Mouse (Mus musculus) kidney, adult 2 months (tissue): ENCODE measurements around the gene Fam124b. TPM values are rescaled to one million over a fixed set of nuclear protein-coding genes. Genes with fewer than 3 reads are reported as not detected.

Experiments
- DNase-seq: peaks from one replicate; pipeline ENCODE4 v3.0.0; 2021
- H3K27ac ChIP-seq: fragments of 200-500 bp; 2 replicates; pipeline ENCODE4 v1.5.1; 2012; ENCODE audit warnings: low read depth, low read length, control low read depth, inconsistent platforms; ENCODE audit not compliant: insufficient read depth
- H3K27me3 ChIP-seq: fragments of 200-500 bp; replicated peaks from 2 replicates; pipeline ENCODE4 v1.6.1; 2012; ENCODE audit warnings: mild to moderate bottlenecking, moderate library complexity, low read length, inconsistent platforms; ENCODE audit not compliant: control insufficient read depth, insufficient read depth
- H3K36me3 ChIP-seq: fragments of 200-500 bp; 2 replicates; pipeline ENCODE4 v1.6.1; 2012; ENCODE audit warnings: mild to moderate bottlenecking, moderate library complexity, low read length, inconsistent platforms; ENCODE audit not compliant: control insufficient read depth, insufficient read depth
- H3K4me1 ChIP-seq: fragments of 200-500 bp; 2 replicates; pipeline ENCODE4 v1.6.1; 2011; ENCODE audit warnings: low read length; ENCODE audit not compliant: control insufficient read depth, insufficient read depth
- H3K4me3 ChIP-seq: fragments of 200-500 bp; 2 replicates; pipeline ENCODE4 v1.5.1; 2011; ENCODE audit warnings: mild to moderate bottlenecking, low read depth, low read length, control low read depth; ENCODE audit not compliant: insufficient read depth
- CTCF ChIP-seq: fragments of 200-500 bp; conservative IDR thresholded peaks from 2 replicates; pipeline ENCODE4 v1.5.1; 2011; ENCODE audit warnings: low read depth, mild to moderate bottlenecking, control low read depth, low read length, moderate library complexity, mixed read lengths; ENCODE audit not compliant: insufficient read depth, insufficient read length
- POLR2A ChIP-seq: fragments of 200-500 bp; IDR thresholded peaks from one replicate; pipeline ENCODE4 v1.6.1; 2011; ENCODE audit warnings: low read depth, low read length, control low read depth
- WGBS: fragments of 180-500 bp; shearing (Covaris S2); methylation state at CpG from one replicate; pipeline ENCODE4 v1.1.7; 2018; 5-methylcytosine and 5-hydroxymethylcytosine counted together
- polyA plus RNA-seq: library from polyadenylated mRNA; depleted of rRNA; stranded (reverse); fragments of >200 nt; gene quantifications from 2 replicates; pipeline ENCODE4 v1.2.3, GENCODE M21; 2012; rRNA removed

The Fam124b gene
- polyA plus RNA-seq, result 0.08 TPM in 1 of 2 replicates, not detected in the other

- no peak for TF ChIP-seq CTCF
- TF ChIP-seq POLR2A, result no peak
- WGBS, result 68% methylated on average over 6 of the region's 6 CpGs
- Histone ChIP-seq H3K4me3 (no peak within 1 kb of the TSS), H3K27ac (no peak within 1 kb of the TSS), H3K27me3 (no peaks in the 10 kb centered on the region), H3K4me1 (no peaks in the 10 kb centered on the region), H3K36me3 (no peaks in the 10 kb centered on the region)
- peak; percentile 18 for DNase-seq
Measured at GRCm38 (mm10) chr1:80218268-80218667, at the start of gene Fam124b. Fam124b (minus strand) TSS chr1:80218473.

DNA sequence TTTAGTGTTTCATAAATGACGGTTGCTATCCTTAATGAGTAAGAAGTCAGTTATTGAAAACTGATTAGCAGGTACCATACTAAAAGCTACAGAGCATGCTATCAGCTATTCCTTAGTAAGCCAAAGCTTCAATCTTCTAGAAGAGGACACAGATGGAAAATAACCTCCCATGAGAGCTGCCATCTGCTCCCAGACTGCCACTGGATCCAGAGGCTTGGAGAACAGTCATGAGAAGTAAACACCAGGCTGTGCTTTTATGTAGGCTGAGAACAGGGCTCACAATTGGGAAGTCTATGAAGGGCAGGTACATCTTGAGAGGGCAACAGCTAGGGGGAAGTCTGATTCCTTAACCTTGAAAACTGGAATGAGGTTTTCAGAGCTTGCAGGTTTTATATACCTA lies 42.2 kb upstream of the Fam124b start:
- Histone ChIP-seq H3K36me3 (peaks cover 1% of the 10 kb centered on the region; the same call in 1 of the 2 replicates), H3K4me3 (no peak overlapping the region), H3K27ac (no peak overlapping the region), H3K27me3 (no peaks in the 10 kb centered on the region), H3K4me1 (no peaks in the 10 kb centered on the region)
- no peak for DNase-seq
- 80% methylated on average over 1 of the region's 1 CpGs for WGBS
- no peak for TF ChIP-seq CTCF
- no peak for TF ChIP-seq POLR2A

GRCm38 (mm10) chr1:80258632-80259031 lies 40.4 kb upstream of the Fam124b start:
- no peaks in the 10 kb centered on the region for H3K36me3 ChIP-seq
- peak; percentile 7 for DNase-seq
- no peak for TF ChIP-seq POLR2A
- TF ChIP-seq CTCF, result no peak
- 33% methylated on average over 4 of the region's 4 CpGs for WGBS
- no peak overlapping the region for H3K4me3 ChIP-seq
- no peak overlapping the region for H3K27ac ChIP-seq
- no peaks in the 10 kb centered on the region for H3K27me3 ChIP-seq
- H3K4me1 ChIP-seq, result no peaks in the 10 kb centered on the region

GRCm38 (mm10) chr1:80253309-80253708 lies 35.0 kb upstream of the Fam124b start:
- DNase-seq, result no peak
- Histone ChIP-seq H3K4me1 (no peaks in the 10 kb centered on the region), H3K4me3 (no peak overlapping the region)

DNA sequence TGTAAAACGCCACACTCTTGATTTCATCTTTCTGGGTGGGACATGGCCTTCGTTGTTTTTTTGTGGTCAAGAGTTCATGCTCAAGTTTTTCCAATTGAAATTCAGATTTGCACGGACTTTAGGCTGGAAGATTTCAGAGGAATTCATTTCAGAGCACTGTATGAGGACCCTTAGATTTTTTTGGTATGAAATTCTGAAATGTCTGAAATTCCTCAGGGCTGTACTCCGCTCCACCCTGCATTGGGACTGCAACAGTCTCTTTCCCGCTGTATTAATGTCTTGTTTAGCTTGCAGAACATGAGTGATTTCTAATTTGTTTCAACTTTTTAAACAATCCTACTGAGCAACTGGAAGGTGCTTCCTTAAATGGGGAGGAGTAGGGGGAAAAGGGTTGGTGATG lies 32.0 kb upstream of the Fam124b start:
- WGBS, result 82% methylated on average over 5 of the region's 5 CpGs
- DNase-seq, result no peak

More at GRCm38 (mm10) chr1:80253309-80253708, 35.0 kb upstream of the Fam124b start:
- Histone ChIP-seq H3K27me3 (no peaks in the 10 kb centered on the region), H3K27ac (no peak overlapping the region), H3K36me3 (no peaks in the 10 kb centered on the region)
- TF ChIP-seq POLR2A (no peak), CTCF (no peak)

DNA sequence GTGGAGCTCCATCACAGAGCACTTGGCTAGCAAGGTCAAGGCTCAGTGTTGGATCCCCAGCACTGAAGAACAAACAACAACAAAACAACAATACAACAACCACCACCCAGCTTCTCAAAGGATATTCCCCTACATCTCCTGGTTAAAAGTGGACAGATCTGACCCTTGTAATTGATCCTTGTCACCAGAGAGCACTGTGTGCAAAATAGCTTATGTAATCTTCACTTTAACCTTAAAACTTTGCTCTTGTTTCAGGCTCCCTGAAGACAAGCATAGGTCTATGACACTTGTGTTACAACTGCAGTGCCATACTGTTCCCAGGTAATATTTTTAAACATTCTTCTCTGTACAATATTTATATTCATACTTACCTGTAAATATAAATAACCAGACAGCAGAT lies 28.9 kb upstream of the Fam124b start:
- no peaks in the 10 kb centered on the region for H3K4me1 ChIP-seq
- H3K36me3 ChIP-seq, result no peaks in the 10 kb centered on the region
- H3K27ac ChIP-seq, result no peak overlapping the region
- no peaks in the 10 kb centered on the region for H3K27me3 ChIP-seq
- H3K4me3 ChIP-seq, result no peak overlapping the region
- peak; percentile 51 for DNase-seq
- no peak for TF ChIP-seq POLR2A
- no peak for TF ChIP-seq CTCF

More for the DNA sequence above, 32.0 kb upstream of the Fam124b start:
- H3K27me3 ChIP-seq, result no peaks in the 10 kb centered on the region
- H3K36me3 ChIP-seq, result no peaks in the 10 kb centered on the region
- no peak overlapping the region for H3K27ac ChIP-seq
- H3K4me1 ChIP-seq, result no peaks in the 10 kb centered on the region
- TF ChIP-seq POLR2A (no peak), CTCF (no peak)
- H3K4me3 ChIP-seq, result no peak overlapping the region

- TF ChIP-seq POLR2A, result no peak
Measured at GRCm38 (mm10) chr1:80244123-80244522, 25.9 kb upstream of the Fam124b start.

GRCm38 (mm10) chr1:80241579-80241978 lies 23.3 kb upstream of the Fam124b start:
- TF ChIP-seq POLR2A, result no peak
- no peak for TF ChIP-seq CTCF
- no peaks in the 10 kb centered on the region for H3K4me1 ChIP-seq
- no peaks in the 10 kb centered on the region for H3K27me3 ChIP-seq
- WGBS, result 64% methylated on average over 6 of the region's 6 CpGs
- H3K27ac ChIP-seq, result no peak overlapping the region
- DNase-seq, result no peak
- no peaks in the 10 kb centered on the region for H3K36me3 ChIP-seq
- no peak overlapping the region for H3K4me3 ChIP-seq

More at GRCm38 (mm10) chr1:80244123-80244522, 25.9 kb upstream of the Fam124b start:
- DNase-seq, result no peak
- no peaks in the 10 kb centered on the region for H3K4me1 ChIP-seq
- no peaks in the 10 kb centered on the region for H3K36me3 ChIP-seq
- H3K27me3 ChIP-seq, result no peaks in the 10 kb centered on the region
- WGBS, result 51% methylated on average over 3 of the region's 3 CpGs
- H3K4me3 ChIP-seq, result no peak overlapping the region
- no peak overlapping the region for H3K27ac ChIP-seq
